Mouse (Mus musculus) heart, embryonic 16.5 days (tissue): Measurements from ENCODE around the gene Mettl3. TPM values are rescaled to one million over a fixed set of nuclear protein-coding genes. Genes with fewer than 3 reads are reported as not detected.
"Not testable (repeated sequence)": the region's sequence is repeated elsewhere in the genome, so short reads cannot be mapped to it uniquely, and the experiment has no call there.

ENCODE experiments used
- ATAC-seq: fragments of 200-750 bp; cut with Nextera tagmentation; replicated peaks from 2 replicates; pipeline ENCODE4 v1.8.0; 2017; ENCODE audit warnings: moderate number of reproducible peaks; ENCODE audit not compliant: insufficient read depth, low FRiP score; ENCODE audit errors: extremely low read depth
- H3K27ac ChIP-seq: fragments of 300-500 bp; sonication (generic); 2 replicates; pipeline ENCODE4 v1.5.1; 2014; ENCODE audit warnings: mild to moderate bottlenecking, low read length, control low read depth, moderate library complexity
- H3K27me3 ChIP-seq: fragments of 300-500 bp; sonication (generic); 2 replicates; pipeline ENCODE4 v1.6.1; 2014; ENCODE audit warnings: low read length, mixed read lengths; ENCODE audit not compliant: control insufficient read depth, insufficient read depth
- H3K36me3 ChIP-seq: fragments of 300-500 bp; sonication (generic); 2 replicates; pipeline ENCODE4 v1.6.1; 2014; ENCODE audit not compliant: control insufficient read depth, insufficient read depth
- H3K4me1 ChIP-seq: fragments of 300-500 bp; sonication (generic); 2 replicates; pipeline ENCODE4 v1.6.1; 2014; ENCODE audit warnings: low read length, mixed read lengths; ENCODE audit not compliant: control insufficient read depth, insufficient read depth
- H3K4me2 ChIP-seq: fragments of 300-500 bp; sonication (generic); 2 replicates; pipeline ENCODE4 v1.6.1; 2014; ENCODE audit warnings: low read depth, mild to moderate bottlenecking, control low read depth, low read length
- H3K4me3 ChIP-seq: fragments of 300-500 bp; sonication (generic); 2 replicates; pipeline ENCODE4 v1.5.1; 2014; ENCODE audit warnings: mild to moderate bottlenecking, control low read depth, low read length
- H3K9ac ChIP-seq: fragments of 300-500 bp; sonication (generic); 2 replicates; pipeline ENCODE4 v1.6.1; 2014; ENCODE audit warnings: low read length, control low read depth
- H3K9me3 ChIP-seq: fragments of 300-500 bp; sonication (generic); replicated peaks from 2 replicates; pipeline ENCODE4 v1.6.1; 2016; ENCODE audit warnings: low read length; ENCODE audit not compliant: control insufficient read depth
- WGBS: fragments of 180-500 bp; shearing (Covaris S2); extraction: QIAGEN DNeasy Blood & Tissue Kit; methylation state at CpG from one replicate; pipeline ENCODE4 v1.1.7; 2014; 5-methylcytosine and 5-hydroxymethylcytosine counted together
- polyA plus RNA-seq: library from polyadenylated mRNA; unstranded; fragments of >200 nt; fragmentation: Nextera tagmentation; extraction: Ambion mirVana; gene quantifications from 2 replicates; pipeline ENCODE4 v1.2.1, GENCODE M21; 2015

Gene Mettl3
- polyA plus RNA-seq, 1 experiment from 2014 or later = 28.7 TPM

GRCm38 (mm10) chr14:52319361-52319760, 14.4 kb upstream of the Mettl3 start:
- Histone ChIP-seq H3K9me3 (no peaks in the 10 kb centered on the region), H3K9ac (no peak overlapping the region), H3K27ac (no peak overlapping the region), H3K27me3 (0 out of 2 replicates have a peak, but pooled peaks cover 2% of the 10 kb centered on the region), H3K4me2 (no peak overlapping the region), H3K4me3 (no peak overlapping the region), H3K36me3 (0 out of 2 replicates have a peak, but pooled peaks cover under 1% of the 10 kb centered on the region), H3K4me1 (peaks cover 9% of the 10 kb centered on the region)
- 37% methylated on average over 6 of the region's 6 CpGs for WGBS
- ATAC-seq = no peak

DNA sequence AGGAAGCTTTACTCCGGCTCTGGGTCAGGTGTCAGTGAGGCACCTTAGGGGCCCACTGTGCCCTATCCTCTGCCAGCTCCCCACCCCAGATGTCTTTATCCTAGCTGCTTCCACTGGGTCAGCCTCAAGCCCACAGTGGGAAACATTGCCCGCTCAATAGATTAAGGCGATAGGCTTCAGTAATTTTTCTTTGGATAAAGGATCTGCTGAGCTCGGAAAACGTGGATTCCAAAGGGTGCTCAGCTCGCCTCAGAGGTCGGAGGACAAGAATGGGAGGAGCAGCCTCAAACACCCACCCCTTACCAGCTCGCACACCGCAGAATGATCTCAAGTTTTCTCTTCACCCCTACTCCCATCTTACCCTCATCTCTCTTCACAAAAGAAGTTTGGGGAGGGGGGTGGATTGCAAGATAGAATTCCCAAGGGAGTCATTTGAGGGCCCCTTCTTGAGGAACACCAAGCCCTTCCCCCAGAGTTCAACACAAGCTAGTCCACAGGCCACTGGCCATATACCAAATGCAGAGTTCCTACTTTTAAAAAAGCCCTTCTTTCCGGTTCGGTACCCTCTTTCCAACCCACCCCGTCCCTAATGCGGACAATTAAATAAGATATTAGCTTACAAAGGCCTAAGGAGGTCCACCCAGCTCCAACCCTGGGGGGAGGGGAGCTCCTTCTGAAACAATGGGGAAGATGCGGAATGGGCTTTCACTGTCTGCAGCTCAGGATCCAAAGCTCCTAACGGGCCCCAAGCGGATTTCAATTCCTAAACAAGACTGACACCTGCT, 11.7 kb upstream of the Mettl3 start:
- 14% methylated on average over 16 of the region's 16 CpGs for WGBS
- Histone ChIP-seq H3K4me1 (peaks cover 9% of the 10 kb centered on the region), H3K4me2 (peak overlapping the region; percentile 91), H3K27me3 (no peaks in the 10 kb centered on the region), H3K27ac (peak overlapping the region; percentile 59), H3K9me3 (no peaks in the 10 kb centered on the region), H3K36me3 (peaks cover 17% of the 10 kb centered on the region), H3K4me3 (peak overlapping the region; percentile 94), H3K9ac (peak overlapping the region; percentile 91)
- ATAC-seq = peak; percentile 45

- 1% methylated on average over 34 of the region's 41 CpGs for WGBS
These were observed 11.0 kb upstream of the Mettl3 start for GRCm38 (mm10) chr14:52315792-52316440.

DNA sequence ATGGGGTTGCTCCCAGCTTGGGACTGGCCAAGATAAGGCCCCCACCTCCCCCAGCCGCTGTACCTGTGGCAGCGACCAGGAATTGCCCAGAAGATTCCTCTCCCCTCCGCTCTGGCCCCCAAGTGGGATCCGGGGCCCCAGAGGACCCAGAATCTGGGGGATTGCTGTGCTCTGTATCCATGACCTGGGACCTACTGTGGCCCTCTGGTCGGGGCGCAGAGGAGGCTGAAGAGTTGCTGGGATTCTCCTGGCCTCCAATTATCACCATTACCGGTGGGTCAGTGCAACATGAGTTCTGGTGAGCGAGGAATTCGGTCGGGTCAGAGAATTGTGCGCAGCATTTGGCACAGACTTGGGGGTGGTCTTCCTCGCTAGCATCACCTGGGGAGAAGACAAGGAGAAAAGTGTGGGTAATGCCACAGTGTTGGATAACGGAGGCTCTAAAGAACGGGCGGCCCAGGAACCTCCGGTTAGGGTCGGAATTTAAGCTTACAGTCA, 10.4 kb upstream of the Mettl3 start:
- no peak overlapping the region for H3K27ac ChIP-seq
- ATAC-seq = no peak
- WGBS = 7% methylated on average over 17 of the region's 17 CpGs

More at GRCm38 (mm10) chr14:52315792-52316440, 11.0 kb upstream of the Mettl3 start:
- Histone ChIP-seq H3K9ac (peak overlapping the region; percentile 91), H3K4me1 (peaks cover 9% of the 10 kb centered on the region), H3K9me3 (no peaks in the 10 kb centered on the region), H3K36me3 (peaks cover 20% of the 10 kb centered on the region), H3K4me2 (peak overlapping the region; percentile 91), H3K4me3 (peak overlapping the region; percentile 94), H3K27me3 (no peaks in the 10 kb centered on the region), H3K27ac (peak overlapping the region; percentile 79)
- peak; percentile 75 for ATAC-seq

DNA sequence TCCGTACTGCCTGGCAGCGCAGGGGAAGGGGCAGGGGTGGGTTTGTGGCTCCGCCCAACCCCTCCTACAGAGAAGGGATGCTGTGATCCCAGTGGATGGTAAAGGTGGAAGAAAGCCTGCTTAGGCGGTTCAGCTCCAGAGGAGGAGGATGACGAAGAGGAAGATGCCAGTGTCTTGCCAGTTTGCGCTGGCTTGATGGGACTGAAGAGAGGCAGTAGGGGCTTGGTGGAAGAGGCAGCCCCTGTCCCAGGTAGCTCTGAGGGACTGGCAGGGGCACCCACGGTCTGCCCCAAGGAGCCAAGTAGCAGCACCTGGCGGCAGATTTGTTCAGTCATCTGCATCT, 9.9 kb upstream of the Mettl3 start:
- Histone ChIP-seq H3K36me3 (peaks cover 24% of the 10 kb centered on the region), H3K4me3 (no peak overlapping the region; the same call in 1 of the 2 replicates), H3K9ac (no peak overlapping the region), H3K27me3 (no peaks in the 10 kb centered on the region), H3K4me2 (peak overlapping the region; percentile 91; the same call in 1 of the 2 replicates), H3K27ac (no peak overlapping the region), H3K9me3 (no peaks in the 10 kb centered on the region; the same call in 1 of the 2 replicates), H3K4me1 (peaks cover 9% of the 10 kb centered on the region)
- 59% methylated on average over 8 of the region's 8 CpGs for WGBS
- ATAC-seq = no peak

More for the DNA sequence above, 10.4 kb upstream of the Mettl3 start:
- peak overlapping the region; percentile 94 for H3K4me3 ChIP-seq
- H3K9me3 ChIP-seq = no peaks in the 10 kb centered on the region; the same call in 1 of the 2 replicates
- H3K27me3 ChIP-seq = no peaks in the 10 kb centered on the region
- H3K36me3 ChIP-seq = peaks cover 23% of the 10 kb centered on the region
- peak overlapping the region; percentile 91 for H3K9ac ChIP-seq
- peak overlapping the region; percentile 91 for H3K4me2 ChIP-seq
- H3K4me1 ChIP-seq = peaks cover 9% of the 10 kb centered on the region

- Histone ChIP-seq H3K27ac (no peak overlapping the region), H3K4me3 (no peak overlapping the region), H3K9ac (no peak overlapping the region), H3K27me3 (no peaks in the 10 kb centered on the region), H3K4me2 (peak overlapping the region; percentile 1; the same call in 1 of the 2 replicates), H3K36me3 (peaks cover 24% of the 10 kb centered on the region), H3K9me3 (no peaks in the 10 kb centered on the region; the same call in 1 of the 2 replicates), H3K4me1 (peaks cover 9% of the 10 kb centered on the region)
- no peak for ATAC-seq
- WGBS = 78% methylated on average over 26 of the region's 26 CpGs
These were observed 9.2 kb upstream of the Mettl3 start for GRCm38 (mm10) chr14:52313931-52314807.

DNA sequence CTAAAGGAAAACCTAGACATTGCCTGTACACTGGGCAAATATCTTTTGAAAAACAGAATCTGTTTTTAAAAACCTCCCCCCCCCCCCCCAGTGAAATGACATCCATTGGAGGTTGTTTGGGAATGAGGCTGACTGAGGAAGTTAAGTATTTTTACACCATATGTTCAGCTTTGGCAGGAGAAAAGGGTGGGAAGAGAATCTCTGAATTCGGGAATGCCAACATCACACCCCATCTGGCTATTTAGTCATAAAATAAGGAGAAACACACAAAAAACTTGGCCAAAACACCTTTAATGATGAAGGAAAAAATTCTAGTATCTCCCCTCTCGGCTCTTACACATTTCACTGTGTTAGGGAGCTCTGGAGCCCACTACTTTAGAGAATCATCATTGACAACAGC, 6.0 kb upstream of the Mettl3 start:
- no peaks in the 10 kb centered on the region for H3K27me3 ChIP-seq
- H3K9me3 ChIP-seq = no peaks in the 10 kb centered on the region; the same call in 1 of the 2 replicates
- 86% methylated on average over 2 of the region's 2 CpGs for WGBS
- no peak for ATAC-seq
- H3K36me3 ChIP-seq = peaks cover 24% of the 10 kb centered on the region
- peaks cover 4% of the 10 kb centered on the region for H3K4me1 ChIP-seq
- no peak overlapping the region for H3K27ac ChIP-seq
- H3K4me3 ChIP-seq = no peak overlapping the region
- H3K4me2 ChIP-seq = no peak overlapping the region
- no peak overlapping the region for H3K9ac ChIP-seq

GRCm38 (mm10) chr14:52310343-52310742, 5.4 kb upstream of the Mettl3 start:
- ATAC-seq = not testable (repeated sequence)
- 96% methylated on average over 5 of the region's 6 CpGs for WGBS
- peaks cover 24% of the 10 kb centered on the region for H3K36me3 ChIP-seq

More at GRCm38 (mm10) chr14:52310343-52310742, 5.4 kb upstream of the Mettl3 start:
- not testable (repeated sequence) for H3K27ac ChIP-seq, H3K4me2 ChIP-seq, H3K4me3 ChIP-seq, H3K27me3 ChIP-seq, H3K4me1 ChIP-seq, H3K9me3 ChIP-seq, H3K9ac ChIP-seq
